Mouse (Mus musculus) forebrain, embryonic 15.5 days (tissue): ENCODE data around the gene Vwf. TPM values are rescaled to one million over a fixed set of nuclear protein-coding genes. Genes with fewer than 3 reads are reported as not detected.

Experiments
- ATAC-seq: fragments of 200-750 bp; cut with Nextera tagmentation; replicated peaks from 2 replicates; pipeline ENCODE4 v1.8.0; 2017; ENCODE audit warnings: mild to moderate bottlenecking, moderate TSS enrichment, moderate library complexity
- H3K27ac ChIP-seq: fragments of 300-500 bp; sonication (generic); replicated peaks from 2 replicates; pipeline ENCODE4 v1.5.1; 2015; ENCODE audit warnings: mild to moderate bottlenecking, inconsistent platforms
- H3K27me3 ChIP-seq: fragments of 300-500 bp; sonication (generic); 2 replicates; pipeline ENCODE4 v1.6.1; 2015; ENCODE audit warnings: inconsistent platforms
- H3K36me3 ChIP-seq: fragments of 300-500 bp; sonication (generic); 2 replicates; pipeline ENCODE4 v1.6.1; 2015; ENCODE audit warnings: mild to moderate bottlenecking, inconsistent platforms
- H3K4me1 ChIP-seq: fragments of 300-500 bp; sonication (generic); 2 replicates; pipeline ENCODE4 v1.6.1; 2015; ENCODE audit warnings: inconsistent platforms
- H3K4me2 ChIP-seq: fragments of 300-500 bp; sonication (generic); replicated peaks from 2 replicates; pipeline ENCODE4 v1.6.1; 2015; ENCODE audit warnings: mild to moderate bottlenecking, inconsistent platforms
- H3K4me3 ChIP-seq: fragments of 300-500 bp; sonication (generic); 2 replicates; pipeline ENCODE4 v1.5.1; 2015; ENCODE audit warnings: mild to moderate bottlenecking, inconsistent platforms
- H3K9ac ChIP-seq: fragments of 300-500 bp; sonication (generic); replicated peaks from 2 replicates; pipeline ENCODE4 v1.6.1; 2015; ENCODE audit warnings: mild to moderate bottlenecking, inconsistent platforms
- H3K9me3 ChIP-seq: fragments of 300-500 bp; sonication (generic); 2 replicates; pipeline ENCODE4 v1.6.1; 2016; ENCODE audit warnings: inconsistent platforms
- WGBS: fragments of 180-500 bp; shearing (Covaris S2); methylation state at CpG from one replicate; pipeline ENCODE4 v1.1.7; 2015; ENCODE audit warnings: mixed read lengths; 5-methylcytosine and 5-hydroxymethylcytosine counted together
- polyA plus RNA-seq: library from polyadenylated mRNA; unstranded; fragments of >200 nt; fragmentation: Nextera tagmentation; extraction: Ambion mirVana; gene quantifications from 2 replicates; pipeline ENCODE4 v1.2.1, GENCODE M21; 2015

Vwf gene
- polyA plus RNA-seq, 1 experiment from 2014 or later = 8.4 TPM

DNA sequence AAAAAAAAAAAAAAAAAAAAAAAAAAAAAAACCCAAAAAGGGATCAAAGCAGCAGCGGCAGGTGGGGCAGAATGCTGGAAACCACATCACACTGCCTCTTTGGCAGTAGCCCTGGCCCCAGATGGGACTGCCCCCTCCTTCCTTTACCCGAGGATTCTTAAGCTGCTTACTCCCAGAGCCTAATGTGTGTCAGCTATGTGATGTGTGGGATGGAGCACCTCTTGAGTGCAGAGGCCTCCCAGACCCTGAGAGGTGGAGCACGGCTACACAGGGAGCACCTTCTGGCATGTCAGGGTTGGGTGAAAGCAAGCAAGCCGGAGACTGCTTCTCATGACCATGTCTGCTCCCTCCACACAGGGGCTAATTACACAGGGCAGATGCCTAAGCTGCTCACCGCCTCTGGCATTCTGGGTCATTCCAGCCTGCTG, 180.9 kb downstream of the Vwf start:
- H3K36me3 ChIP-seq = no peaks in the 10 kb centered on the region
- no peaks in the 10 kb centered on the region for H3K4me1 ChIP-seq
- ATAC-seq = no peak
- no peak overlapping the region for H3K4me2 ChIP-seq
- no peaks in the 10 kb centered on the region for H3K27me3 ChIP-seq
- H3K9me3 ChIP-seq = no peaks in the 10 kb centered on the region
- WGBS = 54% methylated on average over 5 of the region's 5 CpGs
- H3K9ac ChIP-seq = no peak overlapping the region
- H3K4me3 ChIP-seq = no peak overlapping the region
- H3K27ac ChIP-seq = no peak overlapping the region

DNA sequence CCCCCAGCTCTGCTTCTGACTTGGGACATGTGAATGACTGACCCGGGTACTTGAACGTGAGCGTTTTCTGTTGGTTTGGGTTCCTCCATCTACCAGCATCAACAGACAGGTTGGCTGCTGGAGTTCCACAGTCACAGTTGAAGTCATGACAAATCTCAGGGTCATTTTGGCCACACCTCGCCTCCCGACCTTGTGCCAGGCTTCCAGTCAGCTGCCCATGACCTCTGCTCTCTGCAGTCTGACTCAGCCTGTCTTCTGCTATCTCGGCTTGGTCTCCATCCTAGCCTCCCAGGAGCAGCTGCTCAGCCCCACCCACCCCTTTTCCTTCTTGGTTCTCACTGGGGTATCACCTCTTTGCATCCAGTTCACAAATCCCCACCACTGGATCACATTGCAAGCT, 182.9 kb downstream of the Vwf start:
- Histone ChIP-seq H3K36me3 (no peaks in the 10 kb centered on the region), H3K4me2 (no peak overlapping the region), H3K9me3 (no peaks in the 10 kb centered on the region), H3K27me3 (no peaks in the 10 kb centered on the region), H3K4me3 (no peak overlapping the region), H3K4me1 (no peaks in the 10 kb centered on the region), H3K27ac (no peak overlapping the region), H3K9ac (no peak overlapping the region)
- 89% methylated on average over 6 of the region's 6 CpGs for WGBS
- no peak for ATAC-seq

DNA sequence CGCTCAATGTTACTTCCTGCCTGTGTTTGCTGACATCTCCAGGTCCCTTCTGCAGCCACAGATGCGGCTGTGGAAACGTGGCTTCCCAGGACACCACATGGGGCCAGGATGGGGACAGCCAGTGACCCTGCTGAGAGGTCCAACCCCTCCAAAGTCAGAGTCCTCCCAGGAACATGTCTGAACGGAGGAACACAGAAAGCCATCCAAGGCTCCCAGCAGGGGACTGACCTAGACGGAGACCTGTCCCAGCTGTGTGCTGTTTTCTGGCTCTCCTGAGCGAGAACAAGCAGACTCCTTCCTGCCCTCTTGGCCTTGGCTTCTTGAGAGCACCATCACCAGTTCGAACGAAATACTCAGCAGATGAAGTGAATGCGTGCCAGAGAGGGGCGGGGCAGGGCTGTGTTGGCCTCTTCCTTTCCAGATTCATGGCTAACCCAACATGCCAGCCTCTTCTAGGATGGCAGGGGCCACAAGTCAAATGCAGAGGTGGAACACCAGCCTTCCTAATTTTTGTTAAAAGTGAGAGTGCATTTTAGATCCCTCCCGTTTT, 183.5 kb downstream of the Vwf start:
- no peaks in the 10 kb centered on the region for H3K36me3 ChIP-seq
- no peaks in the 10 kb centered on the region for H3K9me3 ChIP-seq
- H3K9ac ChIP-seq = no peak overlapping the region
- WGBS = 73% methylated on average over 11 of the region's 11 CpGs
- no peak overlapping the region for H3K4me3 ChIP-seq
- H3K4me2 ChIP-seq = no peak overlapping the region
- ATAC-seq = no peak
- H3K4me1 ChIP-seq = no peaks in the 10 kb centered on the region
- no peaks in the 10 kb centered on the region for H3K27me3 ChIP-seq
- H3K27ac ChIP-seq = no peak overlapping the region

Other genes starting within 250 kb of the Vwf start
- gene Ltbr, start 232.9 kb upstream of the Vwf start, polyA plus RNA-seq = 10.8 and 11.5 TPM in 2 replicates
- 0.20 and 0.25 TPM in 2 replicates for gene Scnn1a, start 226.1 kb upstream of the Vwf start, polyA plus RNA-seq
- gene Tnfrsf1a, start 197.4 kb upstream of the Vwf start, polyA plus RNA-seq = 11.3 and 13.0 TPM in 2 replicates
- gene Plekhg6, start 166.0 kb upstream of the Vwf start, polyA plus RNA-seq = 0.06 and 0.10 TPM in 2 replicates
- 75.6 and 81.6 TPM in 2 replicates for gene Cd9, start 52.0 kb upstream of the Vwf start, polyA plus RNA-seq
- 0.13 and 0.20 TPM in 2 replicates for gene Ano2, start 143.6 kb downstream of the Vwf start, polyA plus RNA-seq